Mouse (Mus musculus) kidney, postnatal 0 days (tissue): ENCODE data around the gene Ip6k1. TPM values are rescaled to one million over a fixed set of nuclear protein-coding genes. Genes with fewer than 3 reads are reported as not detected.

Experiments
- ATAC-seq: fragments of 200-750 bp; cut with Nextera tagmentation; replicated peaks from 2 replicates; pipeline ENCODE4 v1.8.0; 2017; ENCODE audit warnings: low read depth, moderate number of reproducible peaks, moderate TSS enrichment, moderate library complexity; ENCODE audit not compliant: low FRiP score
- DNase-seq: peaks from one replicate; pipeline ENCODE4 v3.0.0-alpha.2; 2016; ENCODE audit warnings: low spot score
- H3K27ac ChIP-seq: fragments of 300-500 bp; sonication (generic); 2 replicates; pipeline ENCODE4 v1.5.1; 2014; ENCODE audit warnings: mild to moderate bottlenecking
- H3K27me3 ChIP-seq: fragments of 300-500 bp; sonication (generic); 2 replicates; pipeline ENCODE4 v1.6.1; 2014; ENCODE audit warnings: low read length, mixed read lengths; ENCODE audit not compliant: insufficient read depth
- H3K36me3 ChIP-seq: fragments of 300-500 bp; sonication (generic); 2 replicates; pipeline ENCODE4 v1.6.1; 2014; ENCODE audit warnings: low read length, mixed read lengths; ENCODE audit not compliant: insufficient read depth
- H3K4me1 ChIP-seq: fragments of 300-500 bp; sonication (generic); replicated peaks from 2 replicates; pipeline ENCODE4 v1.6.1; 2014; ENCODE audit warnings: antibody characterized with exemption, low read length, mixed read lengths; ENCODE audit not compliant: insufficient read depth
- H3K4me2 ChIP-seq: fragments of 300-500 bp; sonication (generic); 2 replicates; pipeline ENCODE4 v1.6.1; 2014; ENCODE audit warnings: mild to moderate bottlenecking, low read length, moderate library complexity, mixed read lengths
- H3K4me3 ChIP-seq: fragments of 300-500 bp; sonication (generic); replicated peaks from 2 replicates; pipeline ENCODE4 v1.5.1; 2014; ENCODE audit warnings: low read depth, low read length
- H3K9ac ChIP-seq: fragments of 300-500 bp; sonication (generic); 2 replicates; pipeline ENCODE4 v1.6.1; 2014; ENCODE audit warnings: low read depth, low read length
- H3K9me3 ChIP-seq: fragments of 300-500 bp; sonication (generic); replicated peaks from 2 replicates; pipeline ENCODE4 v1.6.1; 2016; ENCODE audit warnings: low read length, inconsistent platforms, mixed read lengths
- CTCF ChIP-seq: IDR thresholded peaks from 2 replicates; pipeline ENCODE4 v1.5.1; 2016; ENCODE audit warnings: antibody characterized with exemption, low read depth, mild to moderate bottlenecking, moderate library complexity
- WGBS: fragments of 180-500 bp; shearing (Covaris S2); extraction: QIAGEN DNeasy Blood & Tissue Kit; methylation state at CpG from one replicate; pipeline ENCODE4 v1.1.7; 2014; 5-methylcytosine and 5-hydroxymethylcytosine counted together
- polyA plus RNA-seq: library from polyadenylated mRNA; unstranded; fragments of >200 nt; fragmentation: Nextera tagmentation; extraction: Ambion mirVana; gene quantifications from 2 replicates; pipeline ENCODE4 v1.2.1, GENCODE M21; 2015

The Ip6k1 gene
- polyA plus RNA-seq, 1 experiment from 2014 or later: 46.9 TPM

DNA sequence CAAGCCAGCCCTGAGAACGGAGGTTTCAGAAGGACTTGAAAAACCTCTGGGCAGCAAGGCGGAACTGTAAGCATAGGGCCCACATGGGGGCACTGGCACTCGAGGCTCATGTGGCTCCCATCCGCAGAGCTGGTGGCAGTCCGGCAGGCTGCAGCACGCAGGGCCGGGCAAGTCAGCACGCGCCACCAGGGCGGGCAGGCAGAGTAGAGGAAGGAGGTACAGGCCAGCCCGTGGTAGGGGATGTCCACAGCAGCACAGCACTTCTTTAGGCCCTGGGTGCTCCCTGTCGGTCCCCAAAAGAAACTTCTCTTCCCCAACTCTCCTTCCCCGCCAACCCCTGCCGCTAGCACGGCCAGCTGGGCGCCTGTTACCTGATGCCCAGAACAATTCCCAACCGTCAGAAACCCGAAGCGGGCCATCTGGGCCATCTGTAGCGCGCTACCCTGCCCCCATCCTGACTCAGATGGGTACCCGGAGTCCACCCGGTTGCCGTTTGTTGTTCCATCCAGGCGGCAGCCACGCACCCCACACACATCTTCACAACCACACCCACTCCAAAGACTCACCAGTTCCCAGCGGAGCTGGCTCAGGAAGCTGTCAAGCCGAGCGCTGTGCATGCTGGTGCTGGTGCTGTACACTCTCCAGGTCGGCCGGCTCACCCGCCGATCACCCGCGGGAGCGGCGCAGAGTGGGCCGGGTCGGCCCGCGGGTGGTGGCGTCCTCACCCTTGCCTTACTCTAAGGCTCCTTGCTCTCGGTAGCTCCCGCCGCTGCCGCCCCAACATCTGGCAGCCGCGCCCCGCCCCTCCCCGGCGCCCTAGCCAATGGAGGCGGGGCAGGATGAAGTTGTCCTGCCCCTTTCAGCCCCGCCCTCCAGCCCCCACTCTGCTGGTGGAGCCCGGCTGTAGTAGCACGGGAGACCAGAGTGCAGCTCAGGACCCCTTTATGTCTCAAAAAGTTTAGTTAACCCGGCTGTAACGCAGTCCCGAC is 16.9 kb upstream of the Ip6k1 start, which contains the start of gene Inka1:
TSS of gene Inka1 (minus strand) at position 749 of the 989 bp plus-strand sequence.
- Histone ChIP-seq H3K4me1 (peaks cover 22% of the 10 kb centered on the region), H3K27me3 (no peaks in the 10 kb centered on the region), H3K36me3 (no peaks in the 10 kb centered on the region), H3K9me3 (no peaks in the 10 kb centered on the region), H3K27ac (peak within 1 kb of the TSS; percentile 98), H3K4me3 (peak within 1 kb of the TSS; percentile 67), H3K4me2 (peak within 1 kb of the TSS; percentile 82), H3K9ac (peak within 1 kb of the TSS; percentile 67)
- WGBS: under 1% methylated on average over 58 of the region's 58 CpGs
- ATAC-seq: peak; percentile 44
- no peak; the same call in 1 of the 2 replicates for TF ChIP-seq CTCF
- DNase-seq: peak; percentile 94

DNA sequence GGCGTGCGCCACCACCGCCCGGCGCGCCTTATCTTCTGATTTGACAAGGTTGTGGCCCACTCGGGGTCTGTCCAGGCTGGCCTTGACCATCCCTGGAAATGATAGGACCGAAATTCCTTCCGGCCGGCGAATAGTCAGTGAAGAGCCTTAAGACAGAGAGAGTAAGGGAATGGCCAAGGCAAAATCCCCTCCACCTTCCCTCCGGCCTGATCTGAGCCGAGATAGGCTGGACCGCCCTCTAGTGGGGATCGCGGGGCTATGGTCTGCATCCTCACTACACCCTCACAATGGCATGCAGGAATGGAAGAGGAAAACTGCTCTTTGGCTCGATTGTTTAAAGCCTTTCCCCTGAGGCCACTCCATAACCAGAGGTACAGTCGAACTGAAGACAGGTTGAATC is 15.9 kb upstream of the Ip6k1 start:
- Histone ChIP-seq H3K9ac (no peak overlapping the region), H3K4me2 (peak overlapping the region; percentile 82), H3K4me3 (peak overlapping the region; percentile 67), H3K27ac (peak overlapping the region; percentile 98; the same call in 1 of the 2 replicates), H3K9me3 (no peaks in the 10 kb centered on the region), H3K36me3 (no peaks in the 10 kb centered on the region), H3K4me1 (peaks cover 22% of the 10 kb centered on the region), H3K27me3 (no peaks in the 10 kb centered on the region)
- peak; percentile 96 for TF ChIP-seq CTCF
- DNase-seq (peak; percentile 95), ATAC-seq (peak; percentile 30)
- 1% methylated on average over 18 of the region's 18 CpGs for WGBS

DNA sequence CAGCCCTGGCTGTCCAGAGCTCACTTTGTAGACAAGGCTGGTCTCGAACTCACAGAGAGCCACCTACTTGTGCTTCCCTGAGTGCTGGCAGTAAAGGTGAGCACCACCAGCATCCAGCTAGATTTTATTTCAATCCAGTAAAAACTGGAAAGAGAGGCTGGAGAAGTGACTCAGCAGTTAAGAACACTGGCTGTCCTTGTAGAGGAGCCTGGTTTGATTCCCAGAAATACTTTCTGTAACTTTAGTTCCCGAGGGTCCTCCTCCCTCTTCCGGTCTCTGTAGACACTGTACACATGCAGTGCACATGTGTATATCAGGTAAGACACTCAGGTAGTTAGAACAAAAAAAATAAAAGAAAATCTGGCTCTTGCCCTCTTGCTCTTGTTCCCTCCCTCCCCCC is 14.4 kb upstream of the Ip6k1 start:
- ATAC-seq (no peak), DNase-seq (no peak)
- TF ChIP-seq CTCF: no peak
- Histone ChIP-seq H3K4me2 (no peak overlapping the region), H3K4me3 (no peak overlapping the region), H3K27ac (no peak overlapping the region), H3K9ac (no peak overlapping the region), H3K36me3 (no peaks in the 10 kb centered on the region), H3K27me3 (no peaks in the 10 kb centered on the region), H3K4me1 (peaks cover 10% of the 10 kb centered on the region; the same call in 1 of the 2 replicates), H3K9me3 (no peaks in the 10 kb centered on the region)
- 76% methylated on average over 3 of the region's 3 CpGs for WGBS

DNA sequence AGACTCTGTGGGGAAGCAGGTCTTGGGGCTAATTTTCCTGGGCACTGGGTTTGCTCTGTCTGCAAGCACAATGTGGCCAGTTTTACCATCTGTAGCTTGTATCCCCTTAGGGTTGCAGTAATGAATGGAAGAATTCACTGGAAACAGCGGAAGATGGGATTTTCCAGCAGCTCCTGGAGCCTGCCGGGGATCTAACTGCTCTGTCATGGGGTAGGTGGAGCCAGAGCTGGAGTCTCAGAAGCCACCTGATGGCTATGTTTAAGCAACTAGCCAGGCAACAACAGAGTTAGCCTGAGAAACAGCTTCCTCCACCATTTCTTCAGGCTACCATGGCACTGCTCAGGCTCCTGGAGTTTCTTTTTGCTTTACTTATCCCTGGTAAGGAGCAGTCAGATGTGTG is 10.1 kb upstream of the Ip6k1 start, which contains the start of gene Cdhr4:
TSS of gene Cdhr4 (plus strand) at position 301 of the 400 bp plus-strand sequence.
- Histone ChIP-seq H3K27me3 (no peaks in the 10 kb centered on the region), H3K4me2 (no peak within 1 kb of the TSS), H3K36me3 (no peaks in the 10 kb centered on the region), H3K4me1 (no peaks in the 10 kb centered on the region), H3K4me3 (no peak within 1 kb of the TSS), H3K9me3 (no peaks in the 10 kb centered on the region), H3K9ac (no peak within 1 kb of the TSS), H3K27ac (no peak within 1 kb of the TSS)
- DNase-seq: no peak
- WGBS: 70% methylated on average over 2 of the region's 2 CpGs
- no peak for TF ChIP-seq CTCF
- no peak for ATAC-seq

DNA sequence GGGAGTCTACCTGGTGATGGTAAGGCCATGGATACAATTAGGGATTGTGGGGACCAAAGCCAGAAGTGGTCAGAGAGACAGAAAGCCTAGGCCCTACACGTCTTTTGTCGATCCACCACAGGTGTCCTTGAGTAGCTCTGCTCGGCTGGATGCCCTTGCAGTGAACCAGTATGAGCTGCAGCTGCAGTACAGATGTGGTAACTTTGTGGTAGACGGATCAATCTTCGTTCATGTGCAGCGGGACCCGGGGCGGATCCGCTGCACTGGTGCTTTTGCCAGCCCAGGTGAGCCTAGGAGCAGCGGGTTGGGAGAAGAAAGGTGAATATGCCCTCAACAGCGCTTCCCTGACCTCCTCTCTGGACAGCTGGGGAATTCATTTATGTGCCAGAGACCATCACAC is 9.3 kb upstream of the Ip6k1 start:
- no peaks in the 10 kb centered on the region for H3K36me3 ChIP-seq

DNA sequence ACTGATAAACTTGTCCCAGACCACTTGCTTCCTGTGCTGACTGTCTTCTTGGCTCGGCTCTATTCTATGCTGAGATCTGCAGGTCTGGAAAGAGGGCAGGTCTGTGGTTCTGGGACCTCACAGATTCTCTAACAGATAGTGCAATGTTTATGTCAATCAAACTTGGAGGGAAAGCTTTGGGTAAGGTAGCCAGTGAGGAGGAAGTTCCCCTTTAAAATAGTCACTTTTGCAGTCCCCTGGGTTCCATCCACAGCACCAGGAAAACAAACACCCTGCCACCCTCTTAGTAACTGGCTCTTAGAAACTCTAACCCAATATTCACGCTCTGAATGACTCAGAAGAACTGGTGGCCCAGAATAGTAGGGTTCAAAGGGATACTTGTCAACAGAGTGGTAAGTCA is 7.8 kb upstream of the Ip6k1 start:
- Histone ChIP-seq H3K27ac (no peak overlapping the region), H3K36me3 (no peaks in the 10 kb centered on the region), H3K4me3 (no peak overlapping the region), H3K4me1 (no peaks in the 10 kb centered on the region), H3K4me2 (no peak overlapping the region), H3K9ac (no peak overlapping the region), H3K9me3 (no peaks in the 10 kb centered on the region), H3K27me3 (no peaks in the 10 kb centered on the region)
- TF ChIP-seq CTCF: no peak
- ATAC-seq (no peak), DNase-seq (no peak)
- 45% methylated on average over 2 of the region's 2 CpGs for WGBS

More for the DNA sequence above, 9.3 kb upstream of the Ip6k1 start:
- DNase-seq (no peak), ATAC-seq (no peak)
- Histone ChIP-seq H3K27ac (no peak overlapping the region), H3K4me2 (no peak overlapping the region), H3K9ac (no peak overlapping the region), H3K27me3 (no peaks in the 10 kb centered on the region), H3K4me1 (no peaks in the 10 kb centered on the region), H3K9me3 (no peaks in the 10 kb centered on the region), H3K4me3 (no peak overlapping the region)
- no peak for TF ChIP-seq CTCF
- 91% methylated on average over 11 of the region's 11 CpGs for WGBS
